Mouse (Mus musculus): ENCODE data around the gene Fam117b. TPM values are rescaled to one million over a fixed set of nuclear protein-coding genes. Genes with fewer than 3 reads are reported as not detected.

The Fam117b gene
- polyA plus RNA-seq, 1 experiment from 2014 or later, result 54.7 TPM

DNA sequence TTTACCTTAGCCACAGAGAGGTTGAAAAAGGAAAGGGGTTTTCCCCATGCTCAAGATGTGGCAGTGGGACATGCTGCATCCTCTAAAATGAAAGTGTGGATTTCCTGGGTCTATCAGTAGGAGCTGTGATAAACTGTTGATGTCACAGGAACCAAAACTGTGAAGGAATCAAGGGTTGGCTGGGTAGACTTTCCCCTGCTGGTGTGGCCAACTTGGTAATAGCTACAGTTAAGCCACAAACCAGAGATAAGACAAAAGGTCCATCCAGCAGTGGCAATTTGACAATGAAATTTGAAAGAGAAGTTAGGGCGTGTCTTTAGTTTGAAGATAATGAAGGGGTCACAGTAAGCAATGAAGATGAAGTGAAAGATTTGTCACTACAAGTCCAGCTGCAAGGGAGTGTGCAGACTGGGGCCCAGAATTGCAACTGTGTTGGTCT lies 104.2 kb downstream of the Fam117b start:
- Histone ChIP-seq H3K4me2 (ENCODE audit: low read depth, low read length) (no peak overlapping the region), H3K27ac (ENCODE audit: low read depth, low read length) (no peak overlapping the region), H3K27me3 (ENCODE audit: control insufficient read depth, insufficient read depth, low read length) (no peaks in the 10 kb centered on the region), H3K36me3 (ENCODE audit: control insufficient read depth, insufficient read depth, low read length) (no peaks in the 10 kb centered on the region), H3K4me3 (ENCODE audit: low read depth, low read length) (no peak overlapping the region), H3K4me1 (ENCODE audit: control insufficient read depth, insufficient read depth, low read length) (no peaks in the 10 kb centered on the region), H3K9me3 (ENCODE audit: control insufficient read depth, low read length) (no peaks in the 10 kb centered on the region), H3K9ac (replicated peaks; ENCODE audit: low read depth, low read length) (no peak overlapping the region)
- no peak for ATAC-seq (ENCODE audit: low read depth)
- 93% methylated on average over 1 of the region's 1 CpGs for WGBS

Other genes with a start within 250 kb of the Fam117b start
- 348 and 377 TPM in 2 replicates for gene Sumo1, start 242.2 kb upstream of the Fam117b start, polyA plus RNA-seq (2014; fragmentation: Nextera tagmentation; extraction: Ambion mirVana)
- gene Nop58, start 228.0 kb upstream of the Fam117b start, polyA plus RNA-seq (2014; fragmentation: Nextera tagmentation; extraction: Ambion mirVana), result 125 and 144 TPM in 2 replicates
- gene Bmpr2, start 149.6 kb upstream of the Fam117b start, polyA plus RNA-seq (2014; fragmentation: Nextera tagmentation; extraction: Ambion mirVana), result 20.6 and 21.6 TPM in 2 replicates
- gene Ica1l, start 130.2 kb downstream of the Fam117b start, polyA plus RNA-seq (2014; fragmentation: Nextera tagmentation; extraction: Ambion mirVana), result 50.2 and 60.2 TPM in 2 replicates
- gene Carf, start 185.2 kb downstream of the Fam117b start, polyA plus RNA-seq (2014; fragmentation: Nextera tagmentation; extraction: Ambion mirVana), result 11.7 and 12.2 TPM in 2 replicates
- 46.8 and 47.6 TPM in 2 replicates for gene Wdr12, start 185.6 kb downstream of the Fam117b start, polyA plus RNA-seq (2014; fragmentation: Nextera tagmentation; extraction: Ambion mirVana)